Mouse (Mus musculus): ENCODE data around the gene Mcm10. TPM values are rescaled to one million over a fixed set of nuclear protein-coding genes. Genes with fewer than 3 reads are reported as not detected.
"Not testable (repeated sequence)": the region's sequence is repeated elsewhere in the genome, so short reads cannot be mapped to it uniquely, and the experiment has no call there.

Gene Mcm10
- polyA plus RNA-seq, 1 experiment from 2014 or later = 9.3 TPM

GRCm38 (mm10) chr2:4954216-4954760, 58.3 kb downstream of the Mcm10 start:
- H3K36me3 ChIP-seq (ENCODE audit: control insufficient read depth, insufficient read depth) = no peaks in the 10 kb centered on the region
- no peak for TF ChIP-seq CTCF (IDR thresholded peaks at IDR 0.05; ENCODE audit: low read depth)
- no peak overlapping the region for H3K4me2 ChIP-seq (replicated peaks; ENCODE audit: low read depth)
- H3K4me3 ChIP-seq (ENCODE audit: low read depth, low read length) = no peak overlapping the region
- H3K27me3 ChIP-seq (replicated peaks; ENCODE audit: control insufficient read depth, insufficient read depth, low read length) = no peaks in the 10 kb centered on the region
- no peaks in the 10 kb centered on the region for H3K9me3 ChIP-seq (ENCODE audit: control insufficient read depth)
- H3K4me1 ChIP-seq (replicated peaks; ENCODE audit: control insufficient read depth, insufficient read depth, low read length) = no peaks in the 10 kb centered on the region
- H3K9ac ChIP-seq (ENCODE audit: low read depth, low read length) = no peak overlapping the region
- no peak overlapping the region for H3K27ac ChIP-seq (ENCODE audit: low read depth, low read length)
- WGBS = 88% methylated on average over 6 of the region's 6 CpGs
- ATAC-seq = no peak

- TF ChIP-seq CTCF (IDR thresholded peaks at IDR 0.05; ENCODE audit: low read depth) = no peak
- no peak for ATAC-seq
- Histone ChIP-seq H3K4me3 (ENCODE audit: low read depth, low read length) (no peak overlapping the region), H3K27me3 (replicated peaks; ENCODE audit: control insufficient read depth, insufficient read depth, low read length) (no peaks in the 10 kb centered on the region), H3K36me3 (ENCODE audit: control insufficient read depth, insufficient read depth) (no peaks in the 10 kb centered on the region), H3K9me3 (ENCODE audit: control insufficient read depth) (no peaks in the 10 kb centered on the region), H3K4me2 (replicated peaks; ENCODE audit: low read depth) (no peak overlapping the region), H3K4me1 (replicated peaks; ENCODE audit: control insufficient read depth, insufficient read depth, low read length) (no peaks in the 10 kb centered on the region), H3K9ac (ENCODE audit: low read depth, low read length) (no peak overlapping the region), H3K27ac (ENCODE audit: low read depth, low read length) (no peak overlapping the region)
- WGBS = 94% methylated on average over 2 of the region's 2 CpGs
These were observed 61.6 kb downstream of the Mcm10 start for GRCm38 (mm10) chr2:4950986-4951385.

DNA sequence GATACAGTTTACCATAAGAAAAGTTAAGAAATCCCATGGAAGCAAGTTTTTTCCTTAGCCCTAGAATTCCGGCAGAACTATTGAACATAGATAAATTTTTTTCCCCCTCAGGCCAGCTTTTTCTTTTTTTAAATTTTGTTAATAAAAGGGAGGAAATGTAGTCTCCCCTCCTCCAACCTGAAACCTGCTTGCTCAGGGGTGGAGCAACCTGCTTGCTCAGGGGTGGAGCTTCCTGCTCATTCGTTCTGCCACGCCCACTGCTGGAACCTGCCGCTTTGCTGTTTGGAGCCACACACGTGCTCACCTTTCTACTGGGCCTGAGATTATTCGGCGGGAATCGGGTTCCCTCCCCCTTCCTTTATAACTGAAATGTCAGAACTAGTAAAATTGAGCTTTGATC, 62.9 kb downstream of the Mcm10 start:
- H3K4me1 ChIP-seq (replicated peaks; ENCODE audit: control insufficient read depth, insufficient read depth, low read length); H3K4me3 ChIP-seq (ENCODE audit: low read depth, low read length); H3K27ac ChIP-seq (ENCODE audit: low read depth, low read length); H3K27me3 ChIP-seq (replicated peaks; ENCODE audit: control insufficient read depth, insufficient read depth, low read length); H3K9me3 ChIP-seq (ENCODE audit: control insufficient read depth); H3K9ac ChIP-seq (ENCODE audit: low read depth, low read length); H3K36me3 ChIP-seq (ENCODE audit: control insufficient read depth, insufficient read depth); H3K4me2 ChIP-seq (replicated peaks; ENCODE audit: low read depth): not testable (repeated sequence)
- ATAC-seq = 0 out of 2 replicates have a peak, but pooled peaks have one; percentile 56
- WGBS = 79% methylated on average over 5 of the region's 8 CpGs

DNA sequence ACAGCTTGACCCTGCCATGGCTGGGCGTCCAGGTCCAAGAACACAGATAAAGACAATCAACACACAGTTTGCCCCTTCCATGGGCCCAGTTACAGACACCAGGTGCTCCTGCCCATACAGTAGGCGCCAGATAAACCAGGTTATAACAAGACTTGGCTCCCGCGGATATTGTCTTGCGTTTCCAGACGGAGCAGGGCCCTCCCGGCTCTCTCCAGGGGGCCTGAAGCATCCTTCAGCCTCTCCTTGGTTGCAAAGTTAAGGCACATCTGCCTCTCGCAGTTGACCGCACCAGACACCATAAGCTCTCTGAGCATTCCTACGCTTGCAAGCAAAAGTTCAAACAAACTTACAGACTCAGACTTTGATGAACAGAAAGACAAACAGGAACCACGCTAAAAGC, 71.7 kb downstream of the Mcm10 start:
- Histone ChIP-seq H3K9me3 (ENCODE audit: control insufficient read depth) (0 out of 2 replicates have a peak, but pooled peaks cover 3% of the 10 kb centered on the region), H3K4me1 (replicated peaks; ENCODE audit: control insufficient read depth, insufficient read depth, low read length) (no peaks in the 10 kb centered on the region), H3K4me3 (ENCODE audit: low read depth, low read length) (no peak overlapping the region), H3K4me2 (replicated peaks; ENCODE audit: low read depth) (no peak overlapping the region), H3K36me3 (ENCODE audit: control insufficient read depth, insufficient read depth) (peaks cover 40% of the 10 kb centered on the region), H3K27me3 (replicated peaks; ENCODE audit: control insufficient read depth, insufficient read depth, low read length) (no peaks in the 10 kb centered on the region), H3K27ac (ENCODE audit: low read depth, low read length) (no peak overlapping the region), H3K9ac (ENCODE audit: low read depth, low read length) (no peak overlapping the region)
- no peak for TF ChIP-seq CTCF (IDR thresholded peaks at IDR 0.05; ENCODE audit: low read depth)
- ATAC-seq = no peak
- 91% methylated on average over 11 of the region's 11 CpGs for WGBS

Other genes with a start within 250 kb of the Mcm10 start
- 23.9 and 24.1 TPM in 2 replicates for gene Sephs1, start 131.2 kb downstream of the Mcm10 start, polyA plus RNA-seq (2015; fragmentation: Nextera tagmentation; extraction: Ambion mirVana)
- 210 and 230 TPM in 2 replicates for gene Phyh, start 93.8 kb downstream of the Mcm10 start, polyA plus RNA-seq (2015; fragmentation: Nextera tagmentation; extraction: Ambion mirVana)
- not detected in 2 replicates for gene Ucma, start 36.7 kb downstream of the Mcm10 start, polyA plus RNA-seq (2015; fragmentation: Nextera tagmentation; extraction: Ambion mirVana)
- gene Optn, start 51.3 kb upstream of the Mcm10 start, polyA plus RNA-seq (2015; fragmentation: Nextera tagmentation; extraction: Ambion mirVana) = 62.7 and 74.2 TPM in 2 replicates
- 10.3 TPM in 2 replicates for gene Ccdc3, start 125.0 kb upstream of the Mcm10 start, polyA plus RNA-seq (2015; fragmentation: Nextera tagmentation; extraction: Ambion mirVana)

All from intestine, postnatal 0 days (tissue).